Mouse (Mus musculus): ENCODE data around the gene Tspo2. TPM values are rescaled to one million over a fixed set of nuclear protein-coding genes. Genes with fewer than 3 reads are reported as not detected.

The Tspo2 gene
- total RNA-seq, 2 experiments from 2014 or later = 0.93 TPM; not detected in 1

- DNase-seq = no peak
Measured at GRCm38 (mm10) chr17:48450666-48451352, 513 bp downstream of the Tspo2 start.

- DNase-seq = no peak
Measured at GRCm38 (mm10) chr17:48447675-48448074, 3.6 kb downstream of the Tspo2 start.

GRCm38 (mm10) chr17:48443542-48444145 is 7.7 kb downstream of the Tspo2 start:
- DNase-seq = no peak

GRCm38 (mm10) chr17:48442745-48443457 is 8.4 kb downstream of the Tspo2 start:
- DNase-seq = no peak

GRCm38 (mm10) chr17:48437421-48437911 is 13.9 kb downstream of the Tspo2 start:
- DNase-seq = peak; percentile 54

- peak; percentile 33 for DNase-seq
Measured at GRCm38 (mm10) chr17:48436487-48436886, 14.8 kb downstream of the Tspo2 start.

- DNase-seq = no peak
Measured at GRCm38 (mm10) chr17:48434479-48434878, 16.8 kb downstream of the Tspo2 start.

- no peak for DNase-seq
Measured at GRCm38 (mm10) chr17:48433689-48434330, 17.5 kb downstream of the Tspo2 start.

- no peak for DNase-seq
Measured at GRCm38 (mm10) chr17:48433006-48433655, 18.2 kb downstream of the Tspo2 start.

GRCm38 (mm10) chr17:48432158-48432980 is 19.0 kb downstream of the Tspo2 start, which contains the start of gene Apobec2:
Gene Apobec2 (minus strand): TSS chr17:48432930.
- peak; percentile 67 for DNase-seq

GRCm38 (mm10) chr17:48431054-48431453 is 20.3 kb downstream of the Tspo2 start:
- no peak for DNase-seq

GRCm38 (mm10) chr17:48430394-48430793 is 20.9 kb downstream of the Tspo2 start:
- no peak for DNase-seq

GRCm38 (mm10) chr17:48427852-48428530 is 23.3 kb downstream of the Tspo2 start:
- no peak for DNase-seq

GRCm38 (mm10) chr17:48426991-48427750 is 24.2 kb downstream of the Tspo2 start:
- peak; percentile 34 for DNase-seq

GRCm38 (mm10) chr17:48425823-48426612 is 25.3 kb downstream of the Tspo2 start:
- no peak for DNase-seq

- no peak for DNase-seq
Measured at GRCm38 (mm10) chr17:48424237-48424636, 27.1 kb downstream of the Tspo2 start.

GRCm38 (mm10) chr17:48419571-48419970 is 31.8 kb downstream of the Tspo2 start:
- no peak for DNase-seq

GRCm38 (mm10) chr17:48418781-48419180 is 32.5 kb downstream of the Tspo2 start:
- no peak for DNase-seq

- DNase-seq = no peak
Measured at GRCm38 (mm10) chr17:48418174-48418573, 33.1 kb downstream of the Tspo2 start.

Measured in gastrocnemius, postnatal 10 days (tissue).